Mouse (Mus musculus): Measurements from ENCODE around the gene Vmn2r86.
"Not testable (repeated sequence)": the region's sequence is repeated elsewhere in the genome, so short reads cannot be mapped to it uniquely, and the experiment has no call there.

The Vmn2r86 gene

GRCm38 (mm10) chr10:130455950-130456349 lies at the start of gene Vmn2r86:
TSS of gene Vmn2r86 (minus strand) at chr10:130456050.
- not testable (repeated sequence) for ATAC-seq (ENCODE audit: insufficient number of reproducible peaks, low FRiP score, low TSS enrichment)

DNA sequence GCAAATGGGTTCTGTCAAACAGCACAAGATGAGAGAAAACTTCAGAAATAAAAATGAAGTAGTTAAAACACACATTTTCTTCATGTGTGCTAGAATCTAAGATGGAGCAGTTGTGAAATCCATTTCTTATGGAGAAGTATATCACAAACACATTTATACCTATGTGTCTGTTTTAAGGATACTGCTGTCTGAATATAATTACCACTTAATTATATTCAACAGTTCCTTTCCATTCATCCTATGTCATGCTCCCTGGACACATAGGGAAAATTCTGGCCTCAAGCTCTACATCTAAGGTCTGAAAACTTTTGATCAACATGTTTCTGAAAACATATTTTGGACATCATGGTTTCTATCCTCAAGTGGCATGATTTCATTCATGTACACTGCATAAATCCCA lies 41.4 kb upstream of the Vmn2r86 start, which contains the start of gene Vmn2r87:
TSS of gene Vmn2r87 (minus strand) at position 101 of the 400 bp plus-strand sequence.
- ATAC-seq (ENCODE audit: insufficient number of reproducible peaks, low FRiP score, low TSS enrichment): no peak

- ATAC-seq (ENCODE audit: insufficient number of reproducible peaks, low FRiP score, low TSS enrichment): peak; percentile 56; the same call in 1 of the 2 replicates
These were observed 14.5 kb upstream of the Vmn2r86 start for GRCm38 (mm10) chr10:130470311-130470760.

DNA sequence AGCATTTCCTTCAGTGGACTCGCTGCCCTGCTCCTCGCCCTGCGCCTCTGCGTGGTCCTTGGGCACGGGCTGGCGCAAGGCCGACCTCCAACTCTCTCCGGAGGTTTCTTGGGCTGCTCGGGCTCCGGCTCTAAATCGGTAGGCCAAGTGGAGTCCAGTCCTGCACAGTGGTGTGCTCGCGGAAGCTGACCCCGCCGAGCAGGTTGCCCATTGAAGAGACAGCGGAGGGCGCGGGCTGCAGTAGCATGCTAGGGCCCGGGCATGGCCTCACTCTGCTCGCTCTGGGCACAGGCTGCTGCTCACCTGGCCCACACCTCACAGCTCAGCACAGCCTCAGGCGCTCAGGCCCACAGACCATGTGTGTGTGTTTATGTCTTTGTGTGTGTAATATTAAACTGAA lies 11.1 kb downstream of the Vmn2r86 start:
- ATAC-seq (ENCODE audit: insufficient number of reproducible peaks, low FRiP score, low TSS enrichment): no peak

GRCm38 (mm10) chr10:130434185-130434898 lies 21.5 kb downstream of the Vmn2r86 start:
- not testable (repeated sequence) for ATAC-seq (ENCODE audit: insufficient number of reproducible peaks, low FRiP score, low TSS enrichment)

- ATAC-seq (ENCODE audit: insufficient number of reproducible peaks, low FRiP score, low TSS enrichment): not testable (repeated sequence)
These were observed 26.2 kb downstream of the Vmn2r86 start, which contains the start of gene Vmn2r85 for GRCm38 (mm10) chr10:130429603-130430002. TSS of gene Vmn2r85 (minus strand) at chr10:130429703.

- ATAC-seq (ENCODE audit: insufficient number of reproducible peaks, low FRiP score, low TSS enrichment): not testable (repeated sequence)
These were observed 33.5 kb downstream of the Vmn2r86 start for GRCm38 (mm10) chr10:130422368-130422767.

- no peak for ATAC-seq (ENCODE audit: insufficient number of reproducible peaks, low FRiP score, low TSS enrichment)
These were observed 35.4 kb downstream of the Vmn2r86 start for GRCm38 (mm10) chr10:130420401-130420800.

GRCm38 (mm10) chr10:130419954-130420353 lies 35.9 kb downstream of the Vmn2r86 start:
- ATAC-seq (ENCODE audit: insufficient number of reproducible peaks, low FRiP score, low TSS enrichment): not testable (repeated sequence)

DNA sequence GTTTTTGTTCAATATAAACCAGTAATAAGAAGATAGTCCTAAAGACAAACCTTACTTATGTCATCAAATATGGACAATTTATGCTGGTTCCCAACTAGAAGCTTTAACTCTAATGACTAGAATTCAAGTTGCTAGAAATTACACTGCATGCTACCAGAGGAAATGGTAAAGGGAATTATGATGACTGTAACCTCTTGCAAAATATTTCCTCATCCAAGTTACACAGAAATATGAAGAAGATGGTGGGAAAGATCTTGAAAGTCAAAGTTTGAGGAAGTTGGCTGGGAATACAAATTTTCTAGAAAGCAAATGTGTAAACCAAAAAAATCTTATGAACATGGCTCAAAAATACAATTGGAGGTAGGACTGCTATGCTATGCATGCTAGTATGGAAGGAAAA lies 39.5 kb downstream of the Vmn2r86 start:
- ATAC-seq (ENCODE audit: insufficient number of reproducible peaks, low FRiP score, low TSS enrichment): not testable (repeated sequence)

GRCm38 (mm10) chr10:130412167-130412698 lies 43.6 kb downstream of the Vmn2r86 start:
- not testable (repeated sequence) for ATAC-seq (ENCODE audit: insufficient number of reproducible peaks, low FRiP score, low TSS enrichment)

GRCm38 (mm10) chr10:130394232-130394631 lies 61.6 kb downstream of the Vmn2r86 start, which contains the start of gene Vmn2r84:
TSS of gene Vmn2r84 (minus strand) at chr10:130394332.
- no peak for ATAC-seq (ENCODE audit: insufficient number of reproducible peaks, low FRiP score, low TSS enrichment)
